Mouse (Mus musculus) testis, adult 2 months (tissue): Measurements from ENCODE around the gene Pdzd4.

Experiments
- CTCF ChIP-seq: fragments of 200-500 bp; IDR thresholded peaks from 2 replicates; pipeline ENCODE4 v1.5.1; 2012; ENCODE audit warnings: low read depth, mild to moderate bottlenecking, inconsistent platforms, low read length, moderate library complexity; ENCODE audit not compliant: control insufficient read depth, insufficient read depth, insufficient replicate concordance
- POLR2A ChIP-seq: fragments of 200-500 bp; IDR thresholded peaks from 2 replicates; pipeline ENCODE4 v1.6.1; 2012; ENCODE audit warnings: low read depth, mild to moderate bottlenecking, inconsistent platforms, low read length, moderate library complexity; ENCODE audit not compliant: control insufficient read depth

- TF ChIP-seq POLR2A (no peak), CTCF (no peak)
These were observed 39.9 kb upstream of the Pdzd4 start for GRCm38 (mm10) chrX:73864692-73865091.
